Mouse (Mus musculus): ENCODE measurements around the gene Cldn15. TPM values are rescaled to one million over a fixed set of nuclear protein-coding genes. Genes with fewer than 3 reads are reported as not detected.
A peak's percentile ranks its signal among the peaks of the same experiment; 100 is the strongest.

Cldn15 gene
- total and polyA plus RNA-seq, 2 experiments from 2014 or later = 7.9 to 19.3 TPM

DNA sequence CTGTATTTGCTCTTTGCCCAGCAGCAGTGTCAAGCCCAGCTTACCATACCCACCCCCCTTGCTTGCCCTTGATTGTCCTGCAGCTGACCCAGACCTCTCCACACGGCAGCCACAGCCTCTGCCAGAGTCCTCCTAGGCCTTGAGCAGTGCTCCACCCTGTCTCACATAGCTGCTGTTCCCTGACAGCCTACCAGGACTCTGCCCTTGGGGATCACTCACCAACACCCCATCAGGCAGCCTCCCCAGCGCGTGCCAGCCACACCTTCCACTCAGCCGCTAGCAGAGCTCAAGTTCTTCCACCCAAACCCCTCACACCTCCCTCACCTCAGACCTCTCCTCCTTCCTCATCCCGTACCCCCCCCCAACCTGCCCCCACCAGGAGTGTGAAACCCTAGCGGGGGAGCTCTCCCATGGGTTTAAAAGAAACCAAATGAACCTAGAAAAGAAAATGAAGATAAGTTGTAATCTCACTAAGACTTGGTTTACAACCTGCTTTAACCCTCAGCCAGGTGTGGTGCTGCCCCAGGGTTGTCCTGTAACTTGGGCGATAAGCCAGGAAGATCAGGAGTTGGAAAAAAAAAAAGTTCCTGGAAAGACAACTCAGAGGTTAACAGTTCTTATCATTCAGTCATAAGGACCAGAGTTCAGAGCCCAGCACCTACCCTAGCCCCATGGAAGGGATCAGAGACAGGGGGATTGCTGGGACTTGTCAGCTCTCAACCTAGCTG lies 42.5 kb upstream of the Cldn15 start:
- no peak overlapping the region for H3K9ac ChIP-seq (replicated peaks; ENCODE audit: low read depth, low read length)
- H3K4me2 ChIP-seq (ENCODE audit: low read depth, low read length) = no peak overlapping the region
- H3K27ac ChIP-seq (ENCODE audit: low read depth) = no peak overlapping the region
- DNase-seq (ENCODE audit: low spot score) (no peak), ATAC-seq (ENCODE audit: insufficient read depth, low read depth) (no peak)
- no peaks in the 10 kb centered on the region for H3K27me3 ChIP-seq (ENCODE audit: control insufficient read depth, insufficient read depth, low read length)
- H3K4me1 ChIP-seq (ENCODE audit: control insufficient read depth, insufficient read depth) = no peaks in the 10 kb centered on the region
- TF ChIP-seq CTCF (IDR thresholded peaks at IDR 0.05; ENCODE audit: low read depth) = no peak
- no peak for TF ChIP-seq EP300 (IDR thresholded peaks at IDR 0.05; ENCODE audit: low read depth)
- H3K4me3 ChIP-seq (ENCODE audit: low read depth, low read length) = no peak overlapping the region
- no peaks in the 10 kb centered on the region for H3K9me3 ChIP-seq (replicated peaks; ENCODE audit: control insufficient read depth, low read length)
- WGBS = 46% methylated on average over 7 of the region's 7 CpGs
- no peaks in the 10 kb centered on the region for H3K36me3 ChIP-seq (replicated peaks; ENCODE audit: control insufficient read depth, insufficient read depth, low read length)

DNA sequence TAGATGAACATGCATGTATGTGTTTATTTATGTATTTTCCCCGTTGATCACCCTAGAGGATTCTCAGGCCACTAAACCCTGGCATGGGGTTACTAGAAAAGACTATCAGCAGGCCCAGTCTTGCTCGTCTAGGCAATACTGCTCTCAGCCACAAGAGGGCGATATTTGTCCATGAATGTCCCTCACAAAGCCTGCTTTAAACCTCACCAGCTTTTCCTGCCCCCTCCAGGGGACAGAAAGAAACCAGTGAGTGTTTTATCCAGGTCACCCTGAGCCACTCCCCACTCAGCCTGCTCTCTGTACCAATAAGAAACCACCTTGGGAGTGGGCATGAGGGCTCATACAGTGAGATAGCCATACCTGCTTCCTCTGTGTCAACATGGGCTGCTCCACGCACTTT lies 37.3 kb upstream of the Cldn15 start:
- WGBS = 17% methylated on average over 4 of the region's 4 CpGs
- Histone ChIP-seq H3K4me3 (ENCODE audit: low read depth, low read length) (no peak overlapping the region), H3K4me1 (ENCODE audit: control insufficient read depth, insufficient read depth) (no peaks in the 10 kb centered on the region), H3K27ac (ENCODE audit: low read depth) (no peak overlapping the region), H3K9me3 (replicated peaks; ENCODE audit: control insufficient read depth, low read length) (no peaks in the 10 kb centered on the region), H3K4me2 (ENCODE audit: low read depth, low read length) (no peak overlapping the region), H3K27me3 (ENCODE audit: control insufficient read depth, insufficient read depth, low read length) (no peaks in the 10 kb centered on the region), H3K36me3 (replicated peaks; ENCODE audit: control insufficient read depth, insufficient read depth, low read length) (no peaks in the 10 kb centered on the region), H3K9ac (replicated peaks; ENCODE audit: low read depth, low read length) (no peak overlapping the region)
- ATAC-seq (ENCODE audit: insufficient read depth, low read depth) (peak; percentile 73), DNase-seq (ENCODE audit: low spot score) (peak; percentile 82)
- no peak for TF ChIP-seq EP300 (IDR thresholded peaks at IDR 0.05; ENCODE audit: low read depth)
- TF ChIP-seq CTCF (IDR thresholded peaks at IDR 0.05; ENCODE audit: low read depth) = peak; percentile 94

DNA sequence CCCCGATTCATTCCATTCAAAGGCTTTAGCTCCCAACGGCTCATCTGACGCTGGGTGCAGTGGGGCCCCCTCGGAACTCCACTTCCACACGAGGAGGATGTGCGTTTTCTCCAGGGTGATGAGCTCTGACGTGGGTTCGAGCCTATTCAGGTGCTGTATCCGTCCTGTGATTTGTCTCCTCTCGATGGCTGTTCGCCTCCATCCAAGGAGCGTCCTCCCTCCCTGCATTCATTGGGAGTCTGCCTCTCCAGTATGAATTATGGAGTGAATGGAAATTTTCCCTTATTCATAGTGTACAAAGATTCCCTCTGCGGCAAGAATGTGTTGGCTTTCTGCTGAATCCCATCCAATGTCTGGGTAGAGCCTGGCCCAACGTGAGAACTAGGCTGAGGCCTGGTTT lies 34.5 kb upstream of the Cldn15 start:
- no peak overlapping the region for H3K4me2 ChIP-seq (ENCODE audit: low read depth, low read length)
- WGBS = 81% methylated on average over 14 of the region's 14 CpGs
- ATAC-seq (ENCODE audit: insufficient read depth, low read depth) (no peak), DNase-seq (ENCODE audit: low spot score) (no peak)
- no peak for TF ChIP-seq CTCF (IDR thresholded peaks at IDR 0.05; ENCODE audit: low read depth)
- no peak for TF ChIP-seq EP300 (IDR thresholded peaks at IDR 0.05; ENCODE audit: low read depth)
- no peak overlapping the region for H3K9ac ChIP-seq (replicated peaks; ENCODE audit: low read depth, low read length)
- H3K36me3 ChIP-seq (replicated peaks; ENCODE audit: control insufficient read depth, insufficient read depth, low read length) = no peaks in the 10 kb centered on the region
- no peak overlapping the region for H3K4me3 ChIP-seq (ENCODE audit: low read depth, low read length)
- no peaks in the 10 kb centered on the region for H3K27me3 ChIP-seq (ENCODE audit: control insufficient read depth, insufficient read depth, low read length)
- no peaks in the 10 kb centered on the region for H3K9me3 ChIP-seq (replicated peaks; ENCODE audit: control insufficient read depth, low read length)
- H3K4me1 ChIP-seq (ENCODE audit: control insufficient read depth, insufficient read depth) = no peaks in the 10 kb centered on the region
- H3K27ac ChIP-seq (ENCODE audit: low read depth) = no peak overlapping the region

DNA sequence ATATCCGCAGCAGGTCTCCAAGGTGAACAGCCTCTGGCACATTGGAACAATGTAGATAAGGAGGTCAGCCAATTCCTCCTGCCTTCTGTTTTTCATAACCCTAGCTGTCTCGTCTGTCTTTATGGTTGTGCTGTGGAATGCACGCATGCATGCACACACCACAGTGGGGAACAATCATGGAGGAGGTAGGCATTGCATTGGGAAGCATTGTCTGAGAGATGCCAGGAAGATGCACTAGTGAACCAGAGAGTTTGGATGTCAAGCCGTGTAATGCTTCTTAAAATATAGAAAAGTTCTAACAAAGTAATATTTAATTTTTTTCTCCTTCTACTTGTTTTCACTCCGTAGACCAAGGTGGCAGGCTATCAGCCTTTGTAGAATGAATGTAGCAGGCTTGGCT lies 33.5 kb upstream of the Cldn15 start:
- ATAC-seq (ENCODE audit: insufficient read depth, low read depth) (no peak), DNase-seq (ENCODE audit: low spot score) (no peak)
- no peak overlapping the region for H3K4me2 ChIP-seq (ENCODE audit: low read depth, low read length)
- TF ChIP-seq CTCF (IDR thresholded peaks at IDR 0.05; ENCODE audit: low read depth) (no peak), EP300 (IDR thresholded peaks at IDR 0.05; ENCODE audit: low read depth) (no peak)
- no peak overlapping the region for H3K9ac ChIP-seq (replicated peaks; ENCODE audit: low read depth, low read length)
- H3K27ac ChIP-seq (ENCODE audit: low read depth) = no peak overlapping the region
- H3K4me1 ChIP-seq (ENCODE audit: control insufficient read depth, insufficient read depth) = no peaks in the 10 kb centered on the region
- no peak overlapping the region for H3K4me3 ChIP-seq (ENCODE audit: low read depth, low read length)
- no peaks in the 10 kb centered on the region for H3K9me3 ChIP-seq (replicated peaks; ENCODE audit: control insufficient read depth, low read length)
- H3K36me3 ChIP-seq (replicated peaks; ENCODE audit: control insufficient read depth, insufficient read depth, low read length) = no peaks in the 10 kb centered on the region
- H3K27me3 ChIP-seq (ENCODE audit: control insufficient read depth, insufficient read depth, low read length) = no peaks in the 10 kb centered on the region
- 66% methylated on average over 5 of the region's 5 CpGs for WGBS

DNA sequence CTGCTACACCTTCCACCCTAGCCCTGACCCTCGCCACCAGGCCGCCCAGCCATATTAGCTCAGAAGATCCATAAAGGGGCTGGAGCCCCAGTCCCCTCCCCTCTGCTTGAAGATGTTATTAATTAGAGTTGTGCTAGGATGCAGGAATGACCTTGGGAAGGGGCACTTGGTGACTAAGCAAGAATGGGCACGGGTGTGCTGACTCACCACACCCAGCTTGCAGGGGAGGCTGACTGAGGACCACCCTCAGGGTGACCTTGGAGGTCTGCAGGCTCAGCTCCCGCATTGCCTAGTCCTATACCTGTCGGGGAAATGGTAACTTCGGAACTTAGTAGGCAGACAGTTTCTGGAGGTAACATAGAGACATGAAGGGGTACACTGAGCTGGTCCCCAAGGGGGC lies 32.5 kb upstream of the Cldn15 start:
- no peak overlapping the region for H3K4me3 ChIP-seq (ENCODE audit: low read depth, low read length)
- H3K9me3 ChIP-seq (replicated peaks; ENCODE audit: control insufficient read depth, low read length) = no peaks in the 10 kb centered on the region
- no peak overlapping the region for H3K27ac ChIP-seq (ENCODE audit: low read depth)
- WGBS = 86% methylated on average over 6 of the region's 6 CpGs
- DNase-seq (ENCODE audit: low spot score) (no peak), ATAC-seq (ENCODE audit: insufficient read depth, low read depth) (no peak)
- H3K4me2 ChIP-seq (ENCODE audit: low read depth, low read length) = no peak overlapping the region
- H3K27me3 ChIP-seq (ENCODE audit: control insufficient read depth, insufficient read depth, low read length) = no peaks in the 10 kb centered on the region
- no peaks in the 10 kb centered on the region for H3K36me3 ChIP-seq (replicated peaks; ENCODE audit: control insufficient read depth, insufficient read depth, low read length)
- H3K9ac ChIP-seq (replicated peaks; ENCODE audit: low read depth, low read length) = no peak overlapping the region
- H3K4me1 ChIP-seq (ENCODE audit: control insufficient read depth, insufficient read depth) = no peaks in the 10 kb centered on the region
- TF ChIP-seq CTCF (IDR thresholded peaks at IDR 0.05; ENCODE audit: low read depth) (no peak), EP300 (IDR thresholded peaks at IDR 0.05; ENCODE audit: low read depth) (no peak)
